Mouse (Mus musculus): ENCODE data around the gene Prmt1. TPM values are rescaled to one million over a fixed set of nuclear protein-coding genes. Genes with fewer than 3 reads are reported as not detected.
A peak's percentile ranks its signal among the peaks of the same experiment; 100 is the strongest.

Gene Prmt1
- not detected in 2 replicates for polyA plus RNA-seq (2012; ENCODE audit: insufficient read depth, insufficient read length, low replicate concordance, missing spikeins)

DNA sequence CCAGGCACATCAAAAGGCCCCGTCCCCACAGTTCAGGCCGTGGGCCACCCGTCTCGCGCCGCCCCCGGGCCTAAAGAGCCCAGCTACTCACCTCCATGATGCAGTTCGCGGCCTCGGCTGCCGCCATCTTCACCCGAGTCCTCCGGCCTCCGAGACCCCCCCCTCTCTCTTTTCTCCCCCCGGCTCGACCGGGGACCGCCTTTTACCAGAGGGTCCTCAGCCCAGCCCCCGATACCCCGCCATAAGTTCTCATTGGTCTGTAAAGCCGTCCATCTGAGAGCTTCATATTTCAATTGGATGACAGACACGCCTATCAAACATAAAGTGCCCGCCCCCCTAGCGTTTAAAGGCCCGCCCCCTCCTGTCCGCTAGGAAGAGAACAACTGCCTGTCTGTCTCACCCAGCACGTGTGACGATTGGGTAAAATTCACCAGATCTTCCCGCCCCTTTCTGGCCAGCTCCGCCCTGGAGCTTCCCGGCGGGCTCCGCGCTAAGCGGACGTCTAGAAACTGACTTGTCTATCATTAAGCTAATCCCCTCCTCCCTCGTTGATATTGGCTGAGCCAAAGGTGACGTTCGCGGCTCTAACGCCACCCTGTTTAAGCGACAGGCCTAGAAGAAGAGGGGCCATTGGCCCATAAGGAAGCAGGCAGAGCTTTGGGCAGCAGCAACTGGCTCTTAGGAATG is at the start of gene Prmt1:
Gene Prmt1 (minus strand): TSS at position 377 of the 687 bp plus-strand sequence.
- Histone ChIP-seq H3K27ac (ENCODE audit: insufficient read depth, low read depth, low read length) (peak within 1 kb of the TSS; percentile 86), H3K4me1 (ENCODE audit: control insufficient read depth, insufficient read depth, low read length) (peaks cover 20% of the 10 kb centered on the region), H3K4me3 (ENCODE audit: insufficient read depth, low read depth, low read length) (peak within 1 kb of the TSS; percentile 70)
- under 1% methylated on average over 42 of the region's 42 CpGs for WGBS
- TF ChIP-seq CTCF (IDR thresholded peaks at IDR 0.05; ENCODE audit: insufficient read depth, low read depth, low read length) (no peak), POLR2A (IDR thresholded peaks at IDR 0.05; ENCODE audit: insufficient read depth, low read depth, low read length) (peak; percentile 61)

- no peak overlapping the region for H3K4me3 ChIP-seq (ENCODE audit: insufficient read depth, low read depth, low read length)
- WGBS: 72% methylated on average over 3 of the region's 3 CpGs
- no peaks in the 10 kb centered on the region; the same call in 1 of the 2 replicates for H3K4me1 ChIP-seq (ENCODE audit: control insufficient read depth, insufficient read depth, low read length)
- no peak overlapping the region for H3K27ac ChIP-seq (ENCODE audit: insufficient read depth, low read depth, low read length)
- TF ChIP-seq POLR2A (IDR thresholded peaks at IDR 0.05; ENCODE audit: insufficient read depth, low read depth, low read length): no peak
- no peak for TF ChIP-seq CTCF (IDR thresholded peaks at IDR 0.05; ENCODE audit: insufficient read depth, low read depth, low read length)
These were observed 49.3 kb upstream of the Prmt1 start for GRCm38 (mm10) chr7:45035631-45036030.

DNA sequence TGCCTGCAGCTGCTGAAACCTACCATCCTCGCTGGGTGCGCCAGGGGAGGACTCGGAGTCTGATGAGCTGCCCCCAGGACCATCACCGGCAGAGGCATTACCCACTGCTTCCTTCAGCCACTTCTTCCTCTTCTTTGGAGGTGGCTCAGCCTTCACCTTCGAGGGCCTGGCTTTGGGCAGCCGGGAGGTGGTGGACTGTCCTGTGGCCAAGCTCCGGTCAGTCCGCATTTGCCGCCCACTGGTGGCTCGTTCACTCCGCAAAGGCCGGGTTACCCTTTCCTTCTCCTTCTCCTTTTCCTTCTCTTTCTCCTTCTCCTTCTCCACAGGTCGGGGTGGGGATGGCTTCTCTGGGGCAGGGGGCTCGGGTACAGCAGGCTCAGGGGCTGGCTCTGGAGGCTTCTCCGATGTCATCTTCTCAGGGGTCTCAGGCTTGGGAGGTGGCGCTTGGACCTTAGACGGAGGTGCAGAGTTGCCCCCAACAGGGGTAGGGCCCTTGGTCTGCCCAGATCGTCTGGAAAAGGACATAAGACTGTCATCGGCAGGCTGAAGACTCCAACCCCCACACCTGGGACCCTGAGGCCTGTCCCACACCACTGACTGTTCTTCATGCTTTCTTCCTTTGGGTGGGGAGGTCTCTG is 47.5 kb upstream of the Prmt1 start:
- 93% methylated on average over 19 of the region's 19 CpGs for WGBS
- H3K4me1 ChIP-seq (ENCODE audit: control insufficient read depth, insufficient read depth, low read length): no peaks in the 10 kb centered on the region; the same call in 1 of the 2 replicates

DNA sequence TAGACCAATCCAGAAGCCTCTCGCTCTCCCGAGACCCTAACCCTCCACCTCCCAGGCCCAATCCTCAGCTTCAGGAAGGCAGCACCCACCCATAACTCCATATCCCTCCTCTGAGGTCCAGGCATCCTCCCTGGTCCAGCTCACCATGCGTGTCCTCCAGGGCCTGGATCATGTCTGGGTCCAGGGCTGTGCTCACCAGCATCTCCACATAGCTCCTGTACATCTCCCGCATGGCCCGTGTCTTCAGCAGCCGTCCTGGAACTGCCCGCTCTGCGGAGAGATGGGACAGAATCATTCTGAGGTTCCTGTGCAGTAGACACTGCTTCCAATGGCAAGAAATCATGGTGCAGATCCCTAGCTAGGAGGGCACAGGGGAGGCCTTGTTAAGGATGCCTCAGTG is 44.5 kb upstream of the Prmt1 start:
- TF ChIP-seq CTCF (IDR thresholded peaks at IDR 0.05; ENCODE audit: insufficient read depth, low read depth, low read length) (no peak), POLR2A (IDR thresholded peaks at IDR 0.05; ENCODE audit: insufficient read depth, low read depth, low read length) (no peak)
- Histone ChIP-seq H3K4me3 (ENCODE audit: insufficient read depth, low read depth, low read length) (no peak overlapping the region), H3K4me1 (ENCODE audit: control insufficient read depth, insufficient read depth, low read length) (no peaks in the 10 kb centered on the region), H3K27ac (ENCODE audit: insufficient read depth, low read depth, low read length) (no peak overlapping the region)
- 96% methylated on average over 8 of the region's 8 CpGs for WGBS

More for the DNA sequence above, 47.5 kb upstream of the Prmt1 start:
- TF ChIP-seq POLR2A (IDR thresholded peaks at IDR 0.05; ENCODE audit: insufficient read depth, low read depth, low read length): no peak
- no peak for TF ChIP-seq CTCF (IDR thresholded peaks at IDR 0.05; ENCODE audit: insufficient read depth, low read depth, low read length)
- Histone ChIP-seq H3K4me3 (ENCODE audit: insufficient read depth, low read depth, low read length) (no peak overlapping the region), H3K27ac (ENCODE audit: insufficient read depth, low read depth, low read length) (no peak overlapping the region)

DNA sequence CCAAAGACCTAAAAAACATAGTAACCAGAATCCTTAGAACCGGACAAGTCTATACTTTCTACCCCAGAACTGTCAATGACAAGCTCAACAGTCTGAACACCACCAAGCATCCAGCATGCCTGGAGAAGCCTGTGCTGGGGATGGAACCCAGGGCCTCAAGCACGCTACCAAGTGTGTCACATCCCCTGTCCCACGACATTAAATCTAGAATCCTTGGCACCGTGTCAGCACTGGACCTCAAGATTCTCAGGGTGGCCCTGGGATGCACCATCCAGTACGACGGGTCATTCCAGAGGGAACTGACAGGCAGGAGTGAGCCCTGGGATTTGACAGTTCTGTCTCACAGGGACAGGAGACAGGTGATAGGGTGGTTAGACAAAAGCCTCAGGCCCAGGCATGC is 43.6 kb upstream of the Prmt1 start:
- WGBS: 91% methylated on average over 6 of the region's 6 CpGs
- Histone ChIP-seq H3K4me1 (ENCODE audit: control insufficient read depth, insufficient read depth, low read length) (no peaks in the 10 kb centered on the region), H3K27ac (ENCODE audit: insufficient read depth, low read depth, low read length) (no peak overlapping the region), H3K4me3 (ENCODE audit: insufficient read depth, low read depth, low read length) (no peak overlapping the region)
- TF ChIP-seq POLR2A (IDR thresholded peaks at IDR 0.05; ENCODE audit: insufficient read depth, low read depth, low read length): no peak
- no peak for TF ChIP-seq CTCF (IDR thresholded peaks at IDR 0.05; ENCODE audit: insufficient read depth, low read depth, low read length)

GRCm38 (mm10) chr7:45028351-45028750 is 42.0 kb upstream of the Prmt1 start:
- Histone ChIP-seq H3K4me3 (ENCODE audit: insufficient read depth, low read depth, low read length) (no peak overlapping the region), H3K27ac (ENCODE audit: insufficient read depth, low read depth, low read length) (no peak overlapping the region), H3K4me1 (ENCODE audit: control insufficient read depth, insufficient read depth, low read length) (no peaks in the 10 kb centered on the region)
- WGBS: 91% methylated on average over 11 of the region's 11 CpGs
- no peak for TF ChIP-seq POLR2A (IDR thresholded peaks at IDR 0.05; ENCODE audit: insufficient read depth, low read depth, low read length)
- no peak for TF ChIP-seq CTCF (IDR thresholded peaks at IDR 0.05; ENCODE audit: insufficient read depth, low read depth, low read length)

GRCm38 (mm10) chr7:45027761-45028160 is 41.4 kb upstream of the Prmt1 start:
- Histone ChIP-seq H3K4me1 (ENCODE audit: control insufficient read depth, insufficient read depth, low read length) (no peaks in the 10 kb centered on the region), H3K27ac (ENCODE audit: insufficient read depth, low read depth, low read length) (no peak overlapping the region), H3K4me3 (ENCODE audit: insufficient read depth, low read depth, low read length) (no peak overlapping the region)
- TF ChIP-seq POLR2A (IDR thresholded peaks at IDR 0.05; ENCODE audit: insufficient read depth, low read depth, low read length) (no peak), CTCF (IDR thresholded peaks at IDR 0.05; ENCODE audit: insufficient read depth, low read depth, low read length) (no peak)
- WGBS: 89% methylated on average over 9 of the region's 9 CpGs

DNA sequence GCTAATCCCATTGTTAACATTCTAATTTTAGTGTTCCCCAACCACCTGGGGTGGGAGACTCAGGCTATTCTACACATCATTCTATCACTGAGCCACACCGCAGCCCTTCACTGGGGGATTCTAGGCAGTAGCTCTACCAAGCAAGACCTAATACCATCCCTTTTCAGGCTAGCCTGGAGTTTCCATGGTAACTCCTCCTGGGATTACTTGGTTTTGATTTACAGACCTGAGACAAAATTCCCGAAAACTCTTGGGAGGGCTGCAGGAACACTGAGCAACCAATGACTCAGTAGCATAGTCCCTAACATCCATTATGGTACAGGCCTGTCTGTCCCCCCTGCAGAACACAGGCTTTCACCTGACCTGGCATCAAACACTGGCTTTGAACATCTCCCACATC is 39.9 kb upstream of the Prmt1 start:
- TF ChIP-seq POLR2A (IDR thresholded peaks at IDR 0.05; ENCODE audit: insufficient read depth, low read depth, low read length): no peak
- 32% methylated on average over 2 of the region's 2 CpGs for WGBS
- no peaks in the 10 kb centered on the region for H3K4me1 ChIP-seq (ENCODE audit: control insufficient read depth, insufficient read depth, low read length)
- H3K4me3 ChIP-seq (ENCODE audit: insufficient read depth, low read depth, low read length): no peak overlapping the region
- no peak overlapping the region for H3K27ac ChIP-seq (ENCODE audit: insufficient read depth, low read depth, low read length)

DNA sequence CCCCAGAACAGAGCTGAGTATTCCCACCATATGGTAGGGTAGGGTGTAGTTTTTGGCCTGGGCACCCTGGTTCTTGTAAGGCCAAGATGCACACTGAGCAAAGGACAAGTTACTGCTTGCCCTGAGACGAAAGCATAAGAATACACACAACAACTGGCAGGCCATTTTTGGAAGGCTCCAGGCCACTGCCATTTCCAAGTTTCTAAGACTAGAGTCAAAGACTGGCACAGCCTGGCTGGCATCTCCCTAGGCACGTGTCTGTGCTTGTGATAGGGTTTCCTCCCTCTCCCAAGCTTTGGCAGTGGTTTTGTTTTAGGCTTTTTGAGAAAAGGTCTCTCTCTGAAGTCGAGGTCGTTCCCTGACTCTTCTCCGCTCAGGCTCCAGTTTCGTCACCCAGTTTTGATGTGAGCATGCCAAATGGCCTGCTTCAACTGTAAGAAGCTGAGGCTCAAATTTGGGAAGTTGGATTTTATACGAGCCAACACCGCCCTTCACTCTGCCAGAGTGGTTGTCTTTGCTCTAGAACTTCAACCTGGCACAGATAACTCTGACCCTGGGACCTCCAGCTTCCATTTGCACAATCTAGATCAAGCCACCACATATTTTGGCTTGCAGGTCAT is 39.3 kb upstream of the Prmt1 start:
- Histone ChIP-seq H3K4me1 (ENCODE audit: control insufficient read depth, insufficient read depth, low read length) (no peaks in the 10 kb centered on the region), H3K27ac (ENCODE audit: insufficient read depth, low read depth, low read length) (no peak overlapping the region), H3K4me3 (ENCODE audit: insufficient read depth, low read depth, low read length) (no peak overlapping the region)
- TF ChIP-seq POLR2A (IDR thresholded peaks at IDR 0.05; ENCODE audit: insufficient read depth, low read depth, low read length) (no peak), CTCF (IDR thresholded peaks at IDR 0.05; ENCODE audit: insufficient read depth, low read depth, low read length) (no peak)
- WGBS: 54% methylated on average over 8 of the region's 8 CpGs

All from olfactory bulb, adult 2 months (tissue).